Mouse (Mus musculus): Measurements from ENCODE around the gene Mal. TPM values are rescaled to one million over a fixed set of nuclear protein-coding genes. Genes with fewer than 3 reads are reported as not detected.
A peak's percentile ranks its signal among the peaks of the same experiment; 100 is the strongest.

Mal gene
- 0.13 and 0.41 TPM in 2 replicates for polyA plus RNA-seq (2014; fragmentation: Nextera tagmentation; extraction: Ambion mirVana)

DNA sequence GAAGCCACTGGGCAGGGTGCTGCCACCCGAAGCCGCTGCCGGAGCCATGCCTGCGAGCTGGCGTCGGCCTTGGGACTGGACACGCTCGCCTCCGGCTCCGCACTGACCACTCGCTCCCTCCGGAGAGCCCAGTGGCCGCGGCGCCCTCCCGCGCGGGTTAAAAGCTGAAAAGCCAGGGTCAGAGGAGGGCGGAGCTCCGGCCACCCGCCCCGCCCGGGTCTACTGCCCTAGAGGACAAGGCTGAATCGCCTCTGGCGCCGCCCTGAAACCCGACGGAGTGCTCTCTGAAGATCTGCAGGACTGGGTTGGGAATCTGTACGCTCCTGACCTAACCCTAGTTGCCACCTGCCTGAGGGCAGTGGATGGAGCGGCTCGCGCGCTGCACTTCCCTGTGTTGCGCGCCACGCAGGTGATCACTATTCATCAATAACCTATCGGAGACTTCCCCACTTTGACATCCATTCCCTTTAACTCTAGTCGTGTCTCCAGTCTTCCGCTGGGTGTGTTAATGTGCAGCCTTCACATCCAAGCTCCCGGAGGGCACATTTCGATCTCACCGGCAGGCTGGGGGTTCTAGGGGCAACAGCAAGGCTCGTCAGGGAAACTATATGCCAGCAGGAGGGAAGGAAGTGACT, at the start of gene Mal:
Gene Mal, minus strand, starts transcription at position 610 of the 635 bp plus-strand sequence.
- DNase-seq (ENCODE audit: low spot score) (peak; percentile 9), ATAC-seq (replicated peaks; ENCODE audit: insufficient number of reproducible peaks, low FRiP score, low TSS enrichment, low read depth) (no peak)
- Histone ChIP-seq H3K4me3 (ENCODE audit: low read depth, low read length) (peak within 1 kb of the TSS; percentile 36), H3K4me2 (ENCODE audit: low read depth, low read length) (peak within 1 kb of the TSS; percentile 77), H3K27ac (replicated peaks; ENCODE audit: low read depth, low read length) (no peak within 1 kb of the TSS), H3K9me3 (replicated peaks; ENCODE audit: control insufficient read depth, low read length) (no peaks in the 10 kb centered on the region), H3K27me3 (ENCODE audit: control insufficient read depth, insufficient read depth, low read length) (peaks cover 41% of the 10 kb centered on the region), H3K4me1 (ENCODE audit: control insufficient read depth, insufficient read depth, low read length) (peaks cover 7% of the 10 kb centered on the region), H3K36me3 (replicated peaks; ENCODE audit: control insufficient read depth, insufficient read depth, low read depth, low read length) (no peaks in the 10 kb centered on the region), H3K9ac (replicated peaks; ENCODE audit: low read length) (peak within 1 kb of the TSS; percentile 41)
- 1% methylated on average over 42 of the region's 43 CpGs for WGBS

DNA sequence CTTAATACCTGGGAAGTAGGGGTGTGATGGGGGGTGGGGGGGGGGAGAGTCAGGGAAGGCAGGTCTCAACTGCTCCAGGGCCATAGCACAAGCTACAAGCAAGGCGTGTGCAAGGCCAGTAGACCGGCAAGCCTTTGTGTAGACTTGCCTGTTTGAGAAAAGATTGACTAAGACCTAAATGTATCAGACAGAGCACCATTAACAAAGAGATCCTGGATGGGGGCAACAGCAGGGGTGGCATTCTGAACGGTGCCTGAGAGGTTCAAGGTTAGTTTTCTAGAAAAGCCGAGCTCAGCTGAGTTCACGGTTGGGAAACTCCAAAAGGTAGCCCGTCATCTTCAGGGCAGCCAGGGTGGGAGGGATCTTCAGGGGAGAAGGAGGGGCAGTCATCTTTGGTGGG, 48.8 kb upstream of the Mal start:
- WGBS: 84% methylated on average over 6 of the region's 6 CpGs
- Histone ChIP-seq H3K36me3 (replicated peaks; ENCODE audit: control insufficient read depth, insufficient read depth, low read depth, low read length) (no peaks in the 10 kb centered on the region), H3K9ac (replicated peaks; ENCODE audit: low read length) (no peak overlapping the region), H3K4me3 (ENCODE audit: low read depth, low read length) (no peak overlapping the region), H3K9me3 (replicated peaks; ENCODE audit: control insufficient read depth, low read length) (no peaks in the 10 kb centered on the region), H3K27ac (replicated peaks; ENCODE audit: low read depth, low read length) (no peak overlapping the region), H3K4me1 (ENCODE audit: control insufficient read depth, insufficient read depth, low read length) (no peaks in the 10 kb centered on the region), H3K27me3 (ENCODE audit: control insufficient read depth, insufficient read depth, low read length) (no peaks in the 10 kb centered on the region), H3K4me2 (ENCODE audit: low read depth, low read length) (no peak overlapping the region)
- DNase-seq (ENCODE audit: low spot score) (no peak), ATAC-seq (replicated peaks; ENCODE audit: insufficient number of reproducible peaks, low FRiP score, low TSS enrichment, low read depth) (no peak)

DNA sequence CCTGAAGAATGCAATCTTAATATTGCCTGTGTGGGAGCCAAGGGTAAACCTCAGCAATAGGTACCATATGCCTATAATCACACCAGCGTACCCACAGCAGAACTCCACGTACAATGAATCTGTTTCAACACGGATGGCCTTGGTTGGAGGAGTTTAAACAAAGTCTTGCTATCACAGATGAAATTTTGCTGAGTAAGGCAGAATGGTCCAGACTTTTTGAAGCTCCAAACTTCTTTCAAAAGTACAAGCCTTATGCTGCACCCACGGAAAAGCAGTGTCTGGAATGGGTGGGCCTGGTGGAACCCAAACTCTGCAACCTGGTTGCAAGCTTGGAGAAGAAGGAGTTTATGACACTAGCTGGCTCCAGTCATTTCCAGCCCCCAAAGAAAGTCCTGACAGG, 32.7 kb upstream of the Mal start:
- WGBS: 79% methylated on average over 4 of the region's 4 CpGs
- Histone ChIP-seq H3K36me3 (replicated peaks; ENCODE audit: control insufficient read depth, insufficient read depth, low read depth, low read length) (no peaks in the 10 kb centered on the region), H3K27me3 (ENCODE audit: control insufficient read depth, insufficient read depth, low read length) (no peaks in the 10 kb centered on the region), H3K4me1 (ENCODE audit: control insufficient read depth, insufficient read depth, low read length) (no peaks in the 10 kb centered on the region), H3K27ac (replicated peaks; ENCODE audit: low read depth, low read length) (no peak overlapping the region), H3K9ac (replicated peaks; ENCODE audit: low read length) (no peak overlapping the region), H3K4me2 (ENCODE audit: low read depth, low read length) (no peak overlapping the region), H3K9me3 (replicated peaks; ENCODE audit: control insufficient read depth, low read length) (no peaks in the 10 kb centered on the region), H3K4me3 (ENCODE audit: low read depth, low read length) (no peak overlapping the region)
- ATAC-seq (replicated peaks; ENCODE audit: insufficient number of reproducible peaks, low FRiP score, low TSS enrichment, low read depth) (no peak), DNase-seq (ENCODE audit: low spot score) (no peak)

DNA sequence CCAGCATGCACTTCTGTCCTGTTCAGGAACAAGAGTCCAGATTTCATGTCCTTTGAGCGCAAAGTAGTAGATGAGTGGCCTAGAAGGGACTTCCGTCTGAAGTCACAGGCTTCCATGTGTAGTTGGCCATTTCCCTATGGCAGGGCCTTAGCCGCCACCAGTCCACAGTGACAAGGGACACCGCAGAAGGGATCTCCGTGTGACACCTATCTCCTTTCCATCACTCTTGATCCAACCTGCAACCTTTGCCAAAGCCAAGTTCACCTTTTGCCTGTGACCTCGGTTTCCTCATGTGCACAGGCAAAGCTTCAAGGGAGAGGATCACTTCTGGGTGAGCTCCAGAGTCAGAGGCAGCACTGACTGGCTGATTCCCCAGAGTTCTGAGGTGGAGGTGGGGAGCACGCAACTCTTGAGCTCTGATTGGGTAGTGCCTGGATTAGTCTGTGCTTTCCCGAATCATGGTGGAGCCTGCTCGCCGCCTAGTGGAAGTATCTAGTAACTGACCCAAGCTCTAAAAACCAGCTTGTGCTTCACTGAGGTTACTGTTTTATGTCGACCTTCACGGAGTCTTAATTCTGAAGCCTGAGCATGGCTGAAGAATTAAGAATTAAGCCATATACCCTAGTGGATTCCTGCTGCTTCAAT, 27.3 kb upstream of the Mal start:
- Histone ChIP-seq H3K27ac (replicated peaks; ENCODE audit: low read depth, low read length) (no peak overlapping the region), H3K36me3 (replicated peaks; ENCODE audit: control insufficient read depth, insufficient read depth, low read depth, low read length) (no peaks in the 10 kb centered on the region), H3K9me3 (replicated peaks; ENCODE audit: control insufficient read depth, low read length) (no peaks in the 10 kb centered on the region), H3K4me3 (ENCODE audit: low read depth, low read length) (no peak overlapping the region), H3K27me3 (ENCODE audit: control insufficient read depth, insufficient read depth, low read length) (no peaks in the 10 kb centered on the region), H3K4me1 (ENCODE audit: control insufficient read depth, insufficient read depth, low read length) (no peaks in the 10 kb centered on the region), H3K4me2 (ENCODE audit: low read depth, low read length) (no peak overlapping the region), H3K9ac (replicated peaks; ENCODE audit: low read length) (no peak overlapping the region)
- WGBS: 36% methylated on average over 12 of the region's 12 CpGs
- peak; percentile 65; the same call in 1 of the 2 replicates for ATAC-seq (replicated peaks; ENCODE audit: insufficient number of reproducible peaks, low FRiP score, low TSS enrichment, low read depth)
- peak; percentile 84 for DNase-seq (ENCODE audit: low spot score)

DNA sequence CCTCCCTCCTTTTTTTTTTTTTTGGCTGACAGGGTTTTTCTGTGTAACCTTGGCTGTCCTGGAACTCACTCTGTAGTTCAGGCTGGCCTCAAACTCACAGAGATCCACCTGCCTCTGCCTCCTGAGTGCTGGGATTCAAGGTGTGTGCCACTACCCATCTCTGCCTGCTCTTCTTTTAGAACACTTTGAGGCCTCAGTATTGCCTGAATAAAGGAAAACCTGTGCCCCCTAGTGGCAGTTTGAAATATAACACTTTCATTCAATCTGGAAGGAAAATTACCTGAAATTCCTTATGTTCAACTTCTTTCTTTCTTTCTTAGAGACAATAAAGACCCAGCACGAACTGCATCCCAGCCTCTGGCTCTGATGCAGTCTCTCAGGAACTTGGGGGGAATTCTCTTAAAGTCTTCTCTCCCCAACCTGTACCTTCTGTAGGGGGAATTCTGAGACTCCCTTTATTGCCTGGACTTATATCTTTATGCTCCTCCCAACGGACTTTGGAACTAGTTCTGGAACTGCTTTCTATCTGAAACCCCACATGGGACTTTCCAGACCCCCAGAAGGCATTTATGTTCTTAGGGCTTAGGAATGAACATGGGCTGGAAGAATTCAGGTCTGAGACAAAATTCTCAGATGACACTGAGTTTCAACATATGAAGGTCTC, 11.5 kb upstream of the Mal start:
- H3K27me3 ChIP-seq (ENCODE audit: control insufficient read depth, insufficient read depth, low read length): no peaks in the 10 kb centered on the region
- DNase-seq (ENCODE audit: low spot score) (peak; percentile 73), ATAC-seq (replicated peaks; ENCODE audit: insufficient number of reproducible peaks, low FRiP score, low TSS enrichment, low read depth) (no peak)
- no peak overlapping the region for H3K9ac ChIP-seq (replicated peaks; ENCODE audit: low read length)
- 25% methylated on average over 2 of the region's 2 CpGs for WGBS
- H3K9me3 ChIP-seq (replicated peaks; ENCODE audit: control insufficient read depth, low read length): no peaks in the 10 kb centered on the region
- H3K4me2 ChIP-seq (ENCODE audit: low read depth, low read length): no peak overlapping the region
- no peaks in the 10 kb centered on the region for H3K4me1 ChIP-seq (ENCODE audit: control insufficient read depth, insufficient read depth, low read length)
- no peak overlapping the region for H3K27ac ChIP-seq (replicated peaks; ENCODE audit: low read depth, low read length)
- no peaks in the 10 kb centered on the region for H3K36me3 ChIP-seq (replicated peaks; ENCODE audit: control insufficient read depth, insufficient read depth, low read depth, low read length)
- no peak overlapping the region for H3K4me3 ChIP-seq (ENCODE audit: low read depth, low read length)

DNA sequence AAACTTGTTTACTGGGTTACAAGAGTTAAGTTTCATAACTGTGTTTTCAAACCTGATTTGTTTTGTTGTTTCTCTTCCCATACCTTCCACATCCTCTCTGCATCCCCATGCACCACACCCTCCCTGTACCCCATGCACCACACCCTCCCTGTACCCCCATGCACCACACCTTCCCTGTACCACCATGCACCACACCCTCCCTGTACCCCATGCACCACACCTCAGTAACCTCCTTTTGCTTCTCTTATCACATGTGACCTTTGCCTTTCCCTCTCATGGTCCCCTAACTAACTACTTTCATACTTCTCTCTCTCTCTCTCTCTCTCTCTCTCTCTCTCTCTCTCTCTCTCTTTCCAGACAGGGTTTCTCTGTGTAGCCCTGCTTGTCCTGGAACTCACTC, 10.5 kb upstream of the Mal start:
- DNase-seq (ENCODE audit: low spot score): no peak
- no peaks in the 10 kb centered on the region for H3K4me1 ChIP-seq (ENCODE audit: control insufficient read depth, insufficient read depth, low read length)
- no peak overlapping the region for H3K9ac ChIP-seq (replicated peaks; ENCODE audit: low read length)
- H3K36me3 ChIP-seq (replicated peaks; ENCODE audit: control insufficient read depth, insufficient read depth, low read depth, low read length): no peaks in the 10 kb centered on the region
- ATAC-seq (replicated peaks; ENCODE audit: insufficient number of reproducible peaks, low FRiP score, low TSS enrichment, low read depth): no peak
- no peak overlapping the region for H3K4me3 ChIP-seq (ENCODE audit: low read depth, low read length)
- no peaks in the 10 kb centered on the region for H3K27me3 ChIP-seq (ENCODE audit: control insufficient read depth, insufficient read depth, low read length)
- no peak overlapping the region for H3K4me2 ChIP-seq (ENCODE audit: low read depth, low read length)
- H3K9me3 ChIP-seq (replicated peaks; ENCODE audit: control insufficient read depth, low read length): no peaks in the 10 kb centered on the region
- no peak overlapping the region for H3K27ac ChIP-seq (replicated peaks; ENCODE audit: low read depth, low read length)

DNA sequence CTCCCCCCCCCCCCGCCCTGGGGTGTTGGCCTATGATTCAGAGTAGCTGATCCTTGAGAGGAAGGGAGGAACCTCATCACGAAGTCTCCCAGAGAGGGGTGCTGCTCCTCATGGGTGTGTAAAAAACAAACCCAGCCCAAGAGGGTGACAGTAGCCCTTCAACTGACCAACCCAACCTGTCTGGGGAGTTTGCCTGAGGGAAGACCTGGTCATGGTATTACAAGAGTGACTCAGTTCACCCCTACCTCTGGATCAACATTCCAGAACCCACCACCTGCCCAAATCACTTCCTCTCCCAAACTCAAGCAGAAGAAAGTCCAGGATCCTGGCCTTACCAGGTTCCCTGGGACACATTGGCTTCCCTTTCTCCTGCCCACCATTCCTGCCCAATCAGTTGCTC, 6.2 kb upstream of the Mal start:
- Histone ChIP-seq H3K27ac (replicated peaks; ENCODE audit: low read depth, low read length) (no peak overlapping the region), H3K9ac (replicated peaks; ENCODE audit: low read length) (no peak overlapping the region), H3K4me2 (ENCODE audit: low read depth, low read length) (no peak overlapping the region), H3K4me1 (ENCODE audit: control insufficient read depth, insufficient read depth, low read length) (no peaks in the 10 kb centered on the region), H3K36me3 (replicated peaks; ENCODE audit: control insufficient read depth, insufficient read depth, low read depth, low read length) (no peaks in the 10 kb centered on the region), H3K9me3 (replicated peaks; ENCODE audit: control insufficient read depth, low read length) (no peaks in the 10 kb centered on the region), H3K27me3 (ENCODE audit: control insufficient read depth, insufficient read depth, low read length) (0 out of 2 replicates have a peak, but pooled peaks cover 1% of the 10 kb centered on the region), H3K4me3 (ENCODE audit: low read depth, low read length) (no peak overlapping the region)
- WGBS: 43% methylated on average over 1 of the region's 2 CpGs
- ATAC-seq (replicated peaks; ENCODE audit: insufficient number of reproducible peaks, low FRiP score, low TSS enrichment, low read depth): no peak
- DNase-seq (ENCODE audit: low spot score): no peak

DNA sequence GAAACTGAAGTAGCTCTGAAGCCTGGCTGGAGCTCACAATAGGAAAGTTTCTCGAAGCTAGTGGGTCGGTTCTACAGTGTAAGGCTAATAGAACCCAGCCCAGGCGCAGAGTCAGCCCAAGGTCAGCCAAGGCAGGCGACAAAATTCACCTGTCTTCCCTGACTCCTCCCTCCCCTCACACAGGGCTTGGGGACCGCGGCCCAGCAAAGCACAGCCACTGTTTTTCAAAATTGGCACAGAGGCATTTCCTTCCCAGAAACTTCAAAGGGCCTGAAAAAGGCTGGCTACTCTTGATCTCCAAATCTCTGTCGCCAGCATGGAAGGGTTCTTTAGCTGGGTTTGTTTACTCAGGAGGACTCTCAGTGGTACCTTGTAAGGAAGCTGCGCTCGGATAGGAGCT, 1.1 kb downstream of the Mal start:
- no peak overlapping the region for H3K27ac ChIP-seq (replicated peaks; ENCODE audit: low read depth, low read length)
- 8% methylated on average over 9 of the region's 9 CpGs for WGBS
- H3K9me3 ChIP-seq (replicated peaks; ENCODE audit: control insufficient read depth, low read length): no peaks in the 10 kb centered on the region
- peaks cover 7% of the 10 kb centered on the region for H3K4me1 ChIP-seq (ENCODE audit: control insufficient read depth, insufficient read depth, low read length)
- no peaks in the 10 kb centered on the region for H3K36me3 ChIP-seq (replicated peaks; ENCODE audit: control insufficient read depth, insufficient read depth, low read depth, low read length)
- H3K9ac ChIP-seq (replicated peaks; ENCODE audit: low read length): no peak overlapping the region
- DNase-seq (ENCODE audit: low spot score): no peak
- H3K4me3 ChIP-seq (ENCODE audit: low read depth, low read length): no peak overlapping the region
- H3K4me2 ChIP-seq (ENCODE audit: low read depth, low read length): no peak overlapping the region
- ATAC-seq (replicated peaks; ENCODE audit: insufficient number of reproducible peaks, low FRiP score, low TSS enrichment, low read depth): no peak
- H3K27me3 ChIP-seq (ENCODE audit: control insufficient read depth, insufficient read depth, low read length): peaks cover 41% of the 10 kb centered on the region
